Mouse (Mus musculus): ENCODE data around the gene Olfr975.
"Not testable (repeated sequence)": the region's sequence is repeated elsewhere in the genome, so short reads cannot be mapped to it uniquely, and the experiment has no call there.

The Olfr975 gene

GRCm38 (mm10) chr9:39951946-39952345 lies at the start of gene Olfr975:
Gene Olfr975, minus strand, starts transcription at chr9:39952046.
- DNase-seq (ENCODE audit: low read depth, low spot score), result no peak

DNA sequence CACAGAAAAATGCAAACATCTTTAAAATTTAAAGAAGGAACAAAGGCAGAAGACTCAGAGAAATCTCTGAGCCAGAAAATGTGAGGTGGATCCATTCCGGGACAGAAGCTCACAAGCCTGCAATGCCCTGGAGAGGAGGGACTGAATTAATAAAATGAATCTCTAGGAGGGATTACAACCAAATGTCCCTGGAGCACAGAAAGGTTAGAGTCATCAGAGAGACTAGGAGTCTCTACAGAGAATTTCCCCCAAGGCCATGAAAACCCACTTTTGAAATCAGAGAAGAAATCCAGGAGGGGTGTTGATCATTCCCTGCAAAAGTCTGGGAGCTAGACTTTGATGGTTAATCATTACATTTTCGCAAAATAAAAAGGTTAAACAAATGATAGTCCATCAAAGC lies 40.0 kb upstream of the Olfr975 start, which contains the start of gene Olfr978:
Gene Olfr978 (plus strand): TSS at position 301 of the 400 bp plus-strand sequence.
- DNase-seq (ENCODE audit: low read depth, low spot score), result no peak

DNA sequence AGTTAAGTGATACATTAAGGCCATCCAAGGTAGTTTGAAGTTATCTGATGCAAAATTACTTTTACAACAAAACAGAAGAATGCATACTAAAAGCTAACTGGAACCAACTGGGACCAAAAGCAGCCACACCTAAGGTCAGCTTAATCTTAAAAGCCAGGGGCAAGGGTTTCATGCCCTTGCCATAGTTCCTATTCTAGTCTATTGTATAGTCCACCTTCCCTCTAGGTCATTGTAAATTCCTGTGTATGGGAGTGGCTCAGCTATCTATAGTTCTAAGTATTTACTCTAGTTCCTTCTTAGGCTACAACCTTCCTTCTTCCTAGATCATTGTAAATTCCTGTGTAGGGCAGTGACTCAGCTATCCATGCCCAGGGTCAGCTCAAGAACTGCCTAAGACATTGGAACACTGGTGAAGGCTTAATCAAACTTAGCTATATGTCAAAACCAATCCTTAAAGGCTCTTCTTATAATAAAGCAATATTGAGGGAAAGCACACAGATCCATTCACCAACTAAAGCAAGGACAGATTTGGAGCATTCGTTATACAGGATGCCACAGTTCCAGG lies 24.8 kb upstream of the Olfr975 start:
- not testable (repeated sequence) for DNase-seq (ENCODE audit: low read depth, low spot score)

- DNase-seq (ENCODE audit: low read depth, low spot score), result not testable (repeated sequence)
Measured at GRCm38 (mm10) chr9:39961033-39961432, 9.2 kb upstream of the Olfr975 start, which contains the start of gene Olfr976. Gene Olfr976, minus strand, starts transcription at chr9:39961133.

DNA sequence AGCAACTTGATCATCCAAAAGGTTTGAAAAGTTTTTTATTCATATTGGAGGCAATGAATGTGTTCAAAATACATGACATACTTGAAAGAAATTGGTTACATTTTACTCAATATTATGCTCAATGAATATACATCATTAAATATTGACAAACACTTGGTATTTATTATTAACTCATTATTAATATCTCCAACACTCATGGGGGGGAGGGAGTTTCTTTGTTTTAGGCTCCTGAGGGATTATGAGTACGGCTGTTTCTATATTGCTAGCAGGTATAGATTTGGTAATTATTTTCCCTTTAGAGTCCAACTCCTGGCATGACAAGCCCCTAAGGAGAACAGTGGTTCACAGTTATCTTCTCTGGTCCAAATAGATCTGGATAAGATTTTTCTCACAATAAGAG lies 14.6 kb downstream of the Olfr975 start, which contains the start of gene Olfr974:
Gene Olfr974 (plus strand): TSS at position 301 of the 400 bp plus-strand sequence.
- DNase-seq (ENCODE audit: low read depth, low spot score), result no peak

GRCm38 (mm10) chr9:39928837-39929236 lies 23.0 kb downstream of the Olfr975 start:
- DNase-seq (ENCODE audit: low read depth, low spot score), result not testable (repeated sequence)

GRCm38 (mm10) chr9:39927975-39928836 lies 23.6 kb downstream of the Olfr975 start:
- DNase-seq (ENCODE audit: low read depth, low spot score), result not testable (repeated sequence)

DNA sequence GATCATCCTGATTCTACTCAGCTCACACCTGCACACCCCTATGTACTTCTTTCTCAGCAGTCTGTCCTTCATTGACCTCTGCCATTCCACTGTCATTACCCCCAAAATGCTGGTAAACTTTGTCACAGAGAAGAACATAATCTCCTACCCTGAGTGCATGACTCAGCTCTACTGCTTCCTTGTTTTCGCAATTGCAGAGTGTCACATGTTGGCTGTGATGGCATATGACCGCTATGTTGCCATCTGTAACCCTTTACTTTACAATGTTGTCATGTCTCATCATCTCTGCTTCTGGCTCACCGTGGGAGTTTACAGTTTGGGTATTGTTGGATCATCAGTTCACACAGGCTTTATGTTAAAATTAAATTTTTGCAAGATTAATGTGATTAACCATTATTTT lies 41.9 kb downstream of the Olfr975 start:
- DNase-seq (ENCODE audit: low read depth, low spot score), result no peak

GRCm38 (mm10) chr9:39907036-39907435 lies 44.8 kb downstream of the Olfr975 start, which contains the start of gene Olfr229:
Gene Olfr229, plus strand, starts transcription at chr9:39907336.
- no peak for DNase-seq (ENCODE audit: low read depth, low spot score)

- no peak for DNase-seq (ENCODE audit: low read depth, low spot score)
Measured at GRCm38 (mm10) chr9:39905106-39905505, 46.7 kb downstream of the Olfr975 start.

All from A20 (cell line).